Mouse (Mus musculus): ENCODE measurements around the gene Mylk4.

Mylk4 gene

DNA sequence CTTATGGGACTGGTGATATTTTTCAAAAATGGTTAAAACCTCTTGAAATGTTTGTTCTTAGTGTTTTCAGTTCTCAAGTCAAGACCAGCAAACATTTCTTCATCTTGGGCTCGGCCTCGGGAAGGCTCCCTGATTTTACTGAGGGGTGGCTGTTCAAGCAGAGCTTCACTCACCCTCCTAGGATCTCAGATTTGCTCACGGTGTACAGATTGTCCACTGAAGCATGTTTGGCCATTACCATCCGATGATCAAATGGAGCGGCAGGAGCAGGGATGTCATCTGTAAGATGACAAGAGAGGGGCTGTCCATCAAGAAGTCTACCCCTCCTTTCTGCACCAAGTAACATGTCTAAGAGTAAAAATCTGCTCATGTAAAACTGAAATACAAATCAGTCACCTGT lies 59.1 kb downstream of the Mylk4 start:
- in situ Hi-C loops (cut with MboI; ENCODE audit: unreplicated experiment in 2 of 2): loop anchor here (5.0 to 25.0 kb wide), 3 partner anchors 927 to 1637 kb away; no protein-coding TSS in a partner anchor

DNA sequence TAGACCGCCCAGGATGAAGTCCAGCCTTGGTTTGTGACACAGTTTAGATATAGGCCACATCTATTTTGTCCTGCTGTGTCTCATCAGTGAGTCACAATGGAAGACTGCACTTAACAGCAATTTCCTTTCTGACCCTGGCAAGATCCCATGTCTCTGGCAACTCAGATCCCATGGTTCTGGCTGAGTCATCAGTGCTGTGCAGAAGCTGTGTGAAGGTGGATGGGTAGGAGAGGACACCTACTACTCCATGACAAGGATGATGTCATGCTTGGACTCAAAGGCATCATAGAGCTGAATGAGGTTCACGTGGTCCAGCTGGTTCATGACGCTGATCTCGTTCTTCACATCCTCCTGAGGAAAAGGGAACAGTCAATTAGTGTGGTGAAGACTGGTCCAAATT lies 62.0 kb downstream of the Mylk4 start:
- in situ Hi-C loops (cut with MboI; ENCODE audit: unreplicated experiment in 2 of 2): loop anchor here in 1 of 2 experiments (10.0 kb wide), 1 partner anchor 1017 kb away; no protein-coding TSS in a partner anchor

DNA sequence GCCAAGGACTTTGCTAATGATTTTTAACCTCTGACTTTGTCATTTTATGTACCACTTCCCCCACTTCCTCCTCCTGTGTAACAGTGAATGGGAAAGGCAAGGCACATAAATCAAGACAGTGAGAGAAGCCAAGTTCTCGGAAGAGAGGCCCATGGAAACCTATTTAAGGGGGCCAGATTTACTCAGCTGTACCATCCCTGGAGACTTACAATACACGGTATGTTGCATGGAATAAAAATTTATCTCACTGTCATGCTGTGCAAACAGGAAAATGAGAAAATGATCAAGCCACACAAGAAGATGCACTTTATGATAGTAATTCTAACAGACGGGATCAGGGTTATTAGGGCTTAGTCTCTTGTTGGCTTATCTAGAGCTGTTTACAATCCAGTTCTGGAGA lies 64.5 kb downstream of the Mylk4 start:
- in situ Hi-C loops (cut with MboI; ENCODE audit: unreplicated experiment in 2 of 2): no loop called here

DNA sequence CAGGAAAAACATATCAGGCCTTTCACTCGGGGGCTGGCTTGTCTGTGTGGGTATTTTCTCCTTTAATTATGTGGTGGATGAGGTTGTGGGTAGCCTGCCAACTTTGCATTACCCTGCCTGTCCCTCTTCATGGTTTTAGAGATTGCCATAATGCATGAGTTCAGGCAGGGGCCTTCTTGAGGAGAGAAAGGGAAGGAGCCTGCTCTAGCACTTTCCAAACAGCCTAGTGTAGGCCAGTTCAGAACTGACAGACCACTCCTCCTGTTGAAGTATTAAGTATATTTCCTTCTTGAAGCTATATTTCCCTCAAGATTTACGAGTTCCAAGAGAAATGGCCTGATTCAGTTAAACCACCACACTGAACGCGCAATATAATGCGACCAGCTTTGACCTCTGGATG lies 66.0 kb downstream of the Mylk4 start:
- in situ Hi-C loops (cut with MboI; ENCODE audit: unreplicated experiment in 2 of 2): no loop called here

DNA sequence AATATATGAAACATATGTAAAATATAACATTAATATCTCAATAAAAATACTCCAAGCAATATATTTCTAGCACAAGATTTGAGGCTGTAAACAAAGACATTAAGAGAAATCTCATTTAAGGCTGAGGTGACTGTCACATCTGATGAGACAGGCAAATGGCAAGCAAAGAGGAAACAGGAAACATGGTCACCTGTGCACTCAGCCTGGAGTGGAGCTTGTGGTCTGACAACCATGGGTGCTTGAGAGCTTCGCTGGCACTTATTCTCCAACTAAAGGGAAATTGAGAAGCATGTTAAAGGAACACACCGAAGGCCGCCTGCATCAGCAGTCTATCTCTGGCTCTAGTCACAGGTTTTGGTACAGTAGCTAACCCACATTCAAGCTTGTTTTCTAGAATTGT lies 71.2 kb downstream of the Mylk4 start:
- in situ Hi-C loops (cut with MboI; ENCODE audit: unreplicated experiment in 2 of 2): no loop called here

DNA sequence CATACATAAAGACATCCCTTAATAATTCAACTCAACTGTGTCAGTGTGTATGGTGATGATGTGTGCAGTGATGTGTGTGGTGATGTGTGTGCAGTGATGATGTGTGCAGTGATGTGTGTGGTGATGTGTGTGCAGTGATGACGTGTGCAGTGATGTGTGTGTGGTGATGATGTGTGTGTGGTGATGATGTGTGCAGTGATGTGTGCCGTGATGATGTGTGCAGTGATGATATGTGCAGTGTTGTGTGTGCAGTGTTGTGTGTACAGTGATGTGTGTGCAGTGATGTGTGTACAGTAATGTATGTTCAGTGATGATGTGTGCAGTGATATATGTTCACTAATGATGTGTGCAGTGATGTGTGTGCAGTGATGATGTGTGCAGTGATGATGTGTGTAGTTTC lies 75.9 kb downstream of the Mylk4 start:
- in situ Hi-C loops (cut with MboI; ENCODE audit: unreplicated experiment in 2 of 2): no loop called here

DNA sequence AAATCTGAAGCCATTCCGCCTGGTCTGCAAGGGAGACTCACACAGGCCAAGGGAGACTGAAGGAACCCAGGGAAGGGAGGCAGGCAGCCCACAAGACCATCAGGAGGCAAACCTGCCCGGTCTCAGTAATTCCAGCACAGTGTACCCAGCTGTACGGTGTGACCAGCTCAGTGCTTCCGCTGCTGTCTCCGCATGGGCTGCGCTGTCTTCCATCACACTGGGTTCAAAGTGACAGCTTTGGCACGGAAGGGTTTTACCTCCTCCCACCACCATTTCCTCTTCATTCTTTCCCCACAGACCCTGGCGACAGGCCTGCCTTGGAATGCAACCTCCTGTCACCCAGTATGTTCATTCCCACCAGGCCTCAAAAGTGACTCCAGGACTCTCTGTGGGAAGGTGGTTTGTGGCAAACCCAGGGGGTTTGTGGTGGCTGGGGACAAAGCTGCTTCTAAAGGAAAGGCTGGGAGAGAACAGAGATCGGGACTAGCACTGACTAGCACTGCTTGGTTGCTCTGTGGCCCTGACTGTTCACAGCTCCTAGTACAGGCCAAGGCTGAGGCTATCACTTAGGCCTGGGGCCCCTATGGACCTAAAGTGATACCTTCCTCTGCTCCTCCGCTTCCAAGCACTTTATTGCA lies 77.0 kb downstream of the Mylk4 start:
- in situ Hi-C loops (cut with MboI; ENCODE audit: unreplicated experiment in 2 of 2): no loop called here

DNA sequence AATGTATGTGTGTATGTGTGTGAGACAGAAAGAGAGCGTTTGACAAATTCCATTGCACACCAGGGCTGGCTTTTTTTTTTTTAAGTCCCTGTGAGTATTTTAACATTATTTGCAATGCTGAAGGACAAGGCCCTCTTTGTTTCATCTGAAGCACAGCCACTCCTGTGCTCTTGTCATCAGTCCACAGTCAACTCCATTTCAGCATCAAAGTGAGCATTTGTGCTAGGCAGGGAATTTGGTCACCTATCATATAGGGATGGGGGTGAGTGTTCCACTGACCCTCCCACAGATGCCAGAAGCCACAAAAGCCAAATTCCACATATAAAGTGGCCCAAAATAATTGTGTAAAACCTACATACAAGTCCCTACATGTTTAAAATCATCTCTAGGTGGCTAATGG lies 78.4 kb downstream of the Mylk4 start:
- in situ Hi-C loops (cut with MboI; ENCODE audit: unreplicated experiment in 2 of 2): no loop called here

DNA sequence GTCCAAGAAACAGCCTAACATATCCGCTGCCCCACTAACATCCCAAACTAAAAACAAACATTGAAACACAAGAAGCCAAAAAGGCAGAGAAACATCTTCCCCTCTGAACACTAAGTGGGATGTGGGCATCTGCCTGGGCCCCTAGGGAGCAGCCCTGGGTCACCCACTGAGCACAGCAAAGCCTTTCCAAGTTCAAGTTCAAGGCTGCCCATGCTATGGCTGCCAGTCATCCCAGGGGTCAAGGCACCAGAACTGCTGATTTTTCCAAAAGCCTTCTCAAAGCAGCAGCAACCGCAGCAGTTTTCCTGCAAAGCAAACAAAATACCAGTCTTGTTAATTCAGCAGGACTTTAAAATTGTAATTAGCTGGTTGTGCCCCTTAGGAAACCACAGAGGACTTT lies 78.8 kb downstream of the Mylk4 start:
- in situ Hi-C loops (cut with MboI; ENCODE audit: unreplicated experiment in 2 of 2): no loop called here

DNA sequence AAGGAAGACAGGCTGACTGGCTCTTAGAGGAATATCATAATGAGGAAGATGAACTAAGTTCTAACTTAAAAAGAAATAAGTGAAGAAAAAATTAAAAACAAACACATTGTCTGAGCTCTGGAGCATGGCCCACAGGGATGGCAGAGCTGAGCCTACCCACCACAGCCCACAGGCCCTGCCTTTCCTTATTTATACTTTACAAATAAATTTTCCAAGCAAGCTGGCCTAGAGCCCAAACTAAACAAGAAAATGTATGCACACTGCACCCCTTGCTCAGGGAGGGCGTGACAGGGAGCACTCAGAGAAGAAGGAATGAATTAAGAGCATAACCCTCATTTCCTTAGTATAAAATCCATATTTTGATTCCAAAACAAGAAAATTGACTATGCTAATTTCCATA lies 82.2 kb downstream of the Mylk4 start:
- in situ Hi-C loops (cut with MboI; ENCODE audit: unreplicated experiment in 2 of 2): no loop called here

DNA sequence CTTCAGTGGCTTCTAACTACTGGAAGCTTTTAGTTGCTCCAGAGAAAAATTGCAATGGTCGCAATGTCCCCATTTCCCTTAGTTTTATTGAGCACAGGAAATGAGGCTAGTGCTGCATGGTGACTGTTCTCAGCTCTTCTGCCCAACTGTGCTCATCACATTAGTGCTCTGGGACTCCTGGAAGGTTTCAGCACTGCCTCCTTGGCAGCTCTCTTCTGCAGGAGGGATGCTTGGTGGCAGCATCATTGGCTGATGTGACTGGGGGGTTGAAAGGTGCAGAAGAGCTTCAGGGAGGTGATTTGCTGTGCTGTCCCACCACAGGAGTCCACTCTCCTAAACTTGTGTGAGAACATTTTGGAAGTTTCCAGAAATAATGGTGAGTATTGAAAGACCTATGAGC lies 84.4 kb downstream of the Mylk4 start:
- in situ Hi-C loops (cut with MboI; ENCODE audit: unreplicated experiment in 2 of 2): no loop called here

DNA sequence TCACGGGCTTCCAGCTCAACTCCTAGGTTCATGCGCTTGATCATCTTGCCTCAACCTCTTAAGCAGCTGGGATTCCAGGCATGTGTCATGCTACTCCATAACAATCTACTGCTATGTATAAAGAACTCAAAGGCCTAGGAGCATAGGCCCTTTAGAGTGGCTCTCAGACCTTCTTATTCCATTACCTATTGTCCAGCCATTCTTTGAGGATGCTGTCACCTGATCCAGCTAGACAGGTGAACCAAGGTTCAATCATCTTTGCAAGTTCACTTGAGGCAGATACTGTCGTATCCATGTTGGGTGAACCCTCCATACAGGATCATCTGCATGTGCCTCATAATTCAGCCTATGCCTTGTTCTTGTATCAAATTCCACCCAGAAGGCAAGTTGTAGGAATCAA lies 84.8 kb downstream of the Mylk4 start:
- in situ Hi-C loops (cut with MboI; ENCODE audit: unreplicated experiment in 2 of 2): no loop called here

DNA sequence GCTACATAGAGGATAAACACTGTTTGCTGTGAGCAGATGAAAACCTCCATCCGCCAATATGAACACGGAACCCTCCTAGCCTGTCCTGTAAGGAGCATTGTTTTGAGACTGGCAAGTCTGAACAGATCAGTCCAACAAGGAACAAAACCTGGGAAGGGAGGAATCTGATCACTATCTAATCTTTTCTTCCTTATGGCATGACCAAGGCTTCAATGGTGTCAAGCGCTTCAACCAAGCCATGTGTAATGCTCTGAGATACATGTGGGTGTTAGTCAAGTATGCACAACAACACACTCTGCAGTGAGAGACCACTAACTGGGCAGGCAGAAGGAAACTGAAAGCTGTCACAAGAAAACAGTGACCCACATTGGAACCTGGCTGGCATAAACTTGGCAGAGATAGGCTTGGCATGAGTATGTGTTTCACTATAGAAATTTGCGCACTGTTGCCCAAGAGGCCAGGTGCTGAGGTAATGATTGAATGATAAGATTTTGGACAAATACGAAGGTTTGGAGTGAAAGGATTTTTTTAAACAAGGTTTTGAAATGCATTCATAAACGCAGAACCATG lies 89.8 kb downstream of the Mylk4 start:
- in situ Hi-C loops (cut with MboI; ENCODE audit: unreplicated experiment in 2 of 2): no loop called here

DNA sequence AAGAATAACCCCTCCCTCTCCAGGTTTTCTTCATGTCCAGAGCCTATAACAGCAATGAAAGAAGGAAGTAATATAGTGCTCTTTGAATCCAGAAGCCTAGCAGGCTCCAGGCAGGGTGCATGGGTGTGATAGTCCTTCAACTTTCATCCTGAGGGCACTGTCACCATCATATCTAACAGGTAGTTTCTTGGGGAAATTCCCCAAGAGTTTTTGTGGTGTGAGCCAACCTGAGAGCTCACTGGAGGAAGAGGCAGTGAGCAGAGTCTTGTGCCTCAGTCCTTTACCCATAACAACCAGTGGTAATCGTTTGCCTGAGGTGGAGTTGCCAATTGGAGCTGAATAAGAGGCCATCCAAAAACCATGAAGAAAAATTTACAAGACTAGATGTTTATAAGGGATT lies 91.2 kb downstream of the Mylk4 start:
- in situ Hi-C loops (cut with MboI; ENCODE audit: unreplicated experiment in 2 of 2): no loop called here

DNA sequence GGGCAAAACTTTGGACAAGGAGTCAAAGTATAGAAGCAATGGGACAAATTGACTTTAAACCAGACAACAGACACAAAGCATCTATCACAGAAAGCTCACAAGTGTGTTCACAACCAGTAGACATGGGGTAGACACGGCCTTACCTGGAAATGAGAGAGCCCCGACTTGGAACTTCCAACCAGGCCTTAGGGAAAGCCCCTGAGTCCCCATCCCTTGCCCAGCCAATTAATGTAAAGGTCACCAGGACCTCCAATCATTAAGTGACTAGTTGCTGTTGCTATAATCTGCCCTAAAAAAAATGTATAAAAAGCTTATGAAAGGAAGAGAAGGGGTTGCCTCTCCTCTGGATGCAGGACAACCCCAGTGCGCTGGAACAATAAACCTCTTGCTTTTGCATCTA lies 93.5 kb downstream of the Mylk4 start:
- in situ Hi-C loops (cut with MboI; ENCODE audit: unreplicated experiment in 2 of 2): no loop called here

DNA sequence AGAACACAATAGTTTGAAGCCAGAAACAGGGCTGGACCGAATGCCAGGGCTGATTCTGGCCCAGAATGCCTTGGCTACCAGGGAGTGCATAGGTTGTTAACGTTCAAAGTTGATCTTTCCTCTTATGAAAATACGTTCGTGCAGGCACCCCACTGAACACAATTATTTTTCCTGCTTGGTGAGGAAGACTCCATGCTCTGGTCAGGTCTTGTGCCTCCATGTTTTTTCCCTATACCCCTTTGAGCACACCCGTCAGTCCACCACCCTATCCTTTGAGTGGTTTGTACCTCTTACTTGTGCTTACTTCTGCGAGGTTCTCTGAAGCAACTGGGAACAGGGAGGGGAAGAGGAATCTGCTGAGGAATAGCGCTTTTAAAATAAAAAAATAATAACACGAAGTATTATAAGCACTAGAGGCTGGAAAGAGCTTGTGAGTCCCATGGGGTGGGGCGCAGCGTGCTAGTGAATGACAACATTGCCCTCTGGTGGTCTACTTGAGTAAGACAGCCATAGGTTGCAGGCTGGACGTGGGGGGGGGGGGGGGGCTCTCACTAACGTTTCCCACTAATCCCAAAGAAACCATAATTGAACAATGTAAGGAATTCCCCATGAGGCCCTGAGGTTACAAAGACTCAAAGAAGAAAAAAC lies 102.8 kb downstream of the Mylk4 start:
- in situ Hi-C loops (cut with MboI; ENCODE audit: unreplicated experiment in 2 of 2): loop anchor here in 1 of 2 experiments (5.0 to 10.0 kb wide), 3 partner anchors 269 to 976 kb away; no protein-coding TSS in a partner anchor

DNA sequence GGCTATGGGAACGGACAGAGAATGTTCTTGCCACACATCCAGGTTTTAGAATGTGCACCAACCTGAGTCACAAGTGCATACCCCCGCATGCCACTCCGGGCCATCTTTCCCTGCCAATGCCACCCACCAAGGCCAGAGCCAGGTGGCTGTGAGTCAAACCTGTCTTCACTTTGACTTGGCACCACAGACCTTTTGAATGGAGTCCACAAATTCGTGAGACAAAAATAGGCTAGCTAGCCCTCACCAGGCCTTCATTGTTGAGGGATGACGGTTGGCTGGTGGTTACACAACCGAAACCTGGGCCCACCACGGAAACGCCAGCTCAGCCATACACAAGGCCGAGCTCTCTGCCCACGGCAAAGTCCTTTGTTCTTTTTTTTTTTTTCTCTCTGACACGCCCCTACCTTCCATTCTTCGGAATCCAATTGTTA lies 103.6 kb downstream of the Mylk4 start:
- in situ Hi-C loops (cut with MboI; ENCODE audit: unreplicated experiment in 2 of 2): loop anchor here in 1 of 2 experiments (5.0 to 10.0 kb wide), 3 partner anchors 268 to 975 kb away; no protein-coding TSS in a partner anchor

DNA sequence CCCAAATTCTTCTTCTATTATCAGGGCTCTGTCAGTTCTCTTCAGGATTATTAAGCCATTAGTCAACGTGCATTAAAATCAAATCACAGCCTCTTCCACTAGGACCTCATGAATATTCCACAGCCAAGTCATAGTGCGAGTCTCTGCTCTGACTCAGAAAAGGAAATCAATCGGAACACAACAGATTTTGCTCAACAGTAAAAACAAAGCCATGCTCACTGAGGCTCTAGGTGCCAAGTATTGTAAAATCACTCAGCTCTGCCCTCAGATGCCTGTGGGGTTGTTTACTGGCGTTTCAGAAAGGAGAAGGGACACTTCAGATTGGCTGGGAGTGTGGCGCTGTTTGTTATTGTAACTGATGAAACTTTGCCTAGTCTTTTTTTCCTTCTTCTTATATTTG lies 104.8 kb downstream of the Mylk4 start:
- in situ Hi-C loops (cut with MboI; ENCODE audit: unreplicated experiment in 2 of 2): loop anchor here (10.0 kb wide), 2 partner anchors 384 to 974 kb away; no protein-coding TSS in a partner anchor

DNA sequence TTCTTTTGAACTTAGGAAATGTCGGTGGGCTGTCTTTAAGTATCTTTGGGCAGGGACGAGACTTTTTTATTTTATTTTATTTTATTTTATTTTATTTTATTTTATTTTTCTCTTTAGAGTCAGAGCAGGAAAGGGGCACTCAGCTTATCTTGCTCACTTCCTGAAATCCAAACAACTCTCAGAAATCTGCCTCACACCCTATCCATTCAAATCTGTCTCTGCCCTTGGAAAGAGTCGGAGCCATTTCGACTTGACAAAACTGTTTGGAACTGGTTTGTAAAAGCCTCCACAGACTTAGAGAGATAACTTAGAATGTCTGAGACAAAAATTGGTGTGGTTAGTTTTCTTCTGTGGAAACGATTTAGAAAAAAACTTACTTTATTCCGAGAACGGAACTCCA lies 113.0 kb downstream of the Mylk4 start:
- in situ Hi-C loops (cut with MboI; ENCODE audit: unreplicated experiment in 2 of 2): loop anchor here (10.0 kb wide), 2 partner anchors 376 to 966 kb away; no protein-coding TSS in a partner anchor

DNA sequence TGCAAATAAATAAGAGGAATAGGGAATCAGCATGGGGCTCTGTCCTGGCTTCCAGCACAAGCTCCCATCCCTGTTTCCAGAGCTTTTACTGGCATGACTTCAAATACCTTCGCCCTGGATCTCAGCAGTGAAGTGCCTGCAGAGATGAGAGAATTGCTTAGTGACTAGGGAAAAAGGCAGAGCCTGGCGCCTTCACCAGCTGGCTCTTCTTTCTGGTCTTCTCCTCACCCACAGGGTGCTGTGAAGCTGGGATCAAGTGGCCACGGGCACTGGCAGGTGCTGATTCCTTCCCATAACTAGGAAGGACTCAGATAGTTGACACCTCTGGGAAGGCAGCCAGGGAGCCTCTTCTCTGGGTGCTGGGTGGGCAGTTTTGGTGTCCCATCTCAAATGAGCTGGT lies 115.5 kb downstream of the Mylk4 start:
- in situ Hi-C loops (cut with MboI; ENCODE audit: unreplicated experiment in 2 of 2): loop anchor here (5.0 to 10.0 kb wide), 3 partner anchors 173 to 866 kb away; no protein-coding TSS in a partner anchor

DNA sequence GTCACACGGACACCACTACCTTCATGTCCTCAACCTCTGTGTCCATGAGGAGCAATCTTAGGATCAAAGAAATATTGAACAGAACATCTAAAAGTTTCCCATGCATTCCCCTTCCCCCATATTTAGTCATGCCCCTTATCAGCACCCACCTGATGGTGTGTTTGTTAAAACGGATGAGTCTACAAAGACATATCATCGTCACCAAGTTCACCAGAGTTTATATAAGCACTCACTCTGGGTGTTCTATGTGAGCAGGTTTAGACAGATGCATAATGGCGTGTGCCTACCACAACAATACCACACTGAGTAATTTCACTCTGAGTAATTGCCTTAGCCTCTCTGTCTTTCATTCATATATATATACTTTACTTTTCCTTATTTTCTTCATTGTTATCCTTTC lies 116.4 kb downstream of the Mylk4 start:
- in situ Hi-C loops (cut with MboI; ENCODE audit: unreplicated experiment in 2 of 2): loop anchor here (5.0 to 10.0 kb wide), 3 partner anchors 173 to 865 kb away; no protein-coding TSS in a partner anchor

DNA sequence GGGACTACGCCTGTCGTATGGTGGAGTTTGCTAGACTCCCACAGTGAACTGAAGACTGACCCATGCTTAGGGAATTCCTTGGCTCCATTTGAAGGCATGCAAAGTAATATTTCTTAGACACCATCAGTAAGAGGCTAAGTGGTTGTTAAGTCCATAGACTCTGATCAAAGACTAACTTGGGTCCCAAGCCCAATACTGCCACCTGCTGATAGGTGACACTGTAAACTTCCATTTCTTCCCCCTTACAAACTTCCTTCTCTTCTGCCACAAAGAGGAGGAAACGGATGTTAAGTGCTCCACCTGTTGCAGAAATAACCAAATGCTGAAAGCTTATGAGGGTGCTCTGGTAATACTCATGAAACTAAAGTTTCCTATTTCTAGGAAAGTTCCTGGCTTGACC lies 121.7 kb downstream of the Mylk4 start:
- in situ Hi-C loops (cut with MboI; ENCODE audit: unreplicated experiment in 2 of 2): loop anchor here (5.0 to 10.0 kb wide), 7 partner anchors 50 to 447 kb away; no protein-coding TSS in a partner anchor

Measured in v-Abl transformed pro-B cells (cell line).